Mouse (Mus musculus) lung, embryonic 14.5 days (tissue): ENCODE data around the gene Erbb2. TPM values are rescaled to one million over a fixed set of nuclear protein-coding genes. Genes with fewer than 3 reads are reported as not detected.

ENCODE experiments used
- ATAC-seq: fragments of 200-750 bp; cut with Nextera tagmentation; 2 replicates; pipeline ENCODE4 v1.8.0; 2017; ENCODE audit warnings: mild to moderate bottlenecking, moderate TSS enrichment, moderate library complexity; ENCODE audit not compliant: insufficient read depth
- DNase-seq: peaks from one replicate; pipeline ENCODE4 v3.0.0-alpha.2; 2015
- H3K27ac ChIP-seq: fragments of 300-500 bp; sonication (generic); 2 replicates; pipeline ENCODE4 v1.5.1; 2014; ENCODE audit warnings: low read depth, mild to moderate bottlenecking, moderate library complexity
- H3K27me3 ChIP-seq: fragments of 300-500 bp; sonication (generic); 2 replicates; pipeline ENCODE4 v1.6.1; 2014; ENCODE audit warnings: low read length, control low read depth; ENCODE audit not compliant: insufficient read depth
- H3K36me3 ChIP-seq: fragments of 300-500 bp; sonication (generic); 2 replicates; pipeline ENCODE4 v1.6.1; 2014; ENCODE audit warnings: control low read depth; ENCODE audit not compliant: insufficient read depth
- H3K4me1 ChIP-seq: fragments of 300-500 bp; sonication (generic); 2 replicates; pipeline ENCODE4 v1.6.1; 2014; ENCODE audit warnings: antibody characterized with exemption, control low read depth; ENCODE audit not compliant: insufficient read depth
- H3K4me2 ChIP-seq: fragments of 300-500 bp; sonication (generic); 2 replicates; pipeline ENCODE4 v1.6.1; 2014; ENCODE audit warnings: mild to moderate bottlenecking
- H3K4me3 ChIP-seq: fragments of 300-500 bp; sonication (generic); 2 replicates; pipeline ENCODE4 v1.5.1; 2014; ENCODE audit warnings: low read depth, low read length
- H3K9ac ChIP-seq: fragments of 300-500 bp; sonication (generic); 2 replicates; pipeline ENCODE4 v1.6.1; 2014
- H3K9me3 ChIP-seq: fragments of 300-500 bp; sonication (generic); 2 replicates; pipeline ENCODE4 v1.6.1; 2016; ENCODE audit warnings: low read depth, low read length, control low read depth
- CTCF ChIP-seq: IDR thresholded peaks from 2 replicates; pipeline ENCODE4 v1.5.1; 2016; ENCODE audit warnings: antibody characterized with exemption, low read depth
- WGBS: fragments of 180-500 bp; shearing (Covaris S2); extraction: QIAGEN DNeasy Blood & Tissue Kit; methylation state at CpG from one replicate; pipeline ENCODE4 v1.1.7; 2014; 5-methylcytosine and 5-hydroxymethylcytosine counted together
- polyA plus RNA-seq: library from polyadenylated mRNA; unstranded; fragments of >200 nt; fragmentation: Nextera tagmentation; extraction: Ambion mirVana; gene quantifications from 2 replicates; pipeline ENCODE4 v1.2.1, GENCODE M21; 2014

Gene Erbb2
- polyA plus RNA-seq, 1 experiment from 2014 or later = 46.5 TPM

DNA sequence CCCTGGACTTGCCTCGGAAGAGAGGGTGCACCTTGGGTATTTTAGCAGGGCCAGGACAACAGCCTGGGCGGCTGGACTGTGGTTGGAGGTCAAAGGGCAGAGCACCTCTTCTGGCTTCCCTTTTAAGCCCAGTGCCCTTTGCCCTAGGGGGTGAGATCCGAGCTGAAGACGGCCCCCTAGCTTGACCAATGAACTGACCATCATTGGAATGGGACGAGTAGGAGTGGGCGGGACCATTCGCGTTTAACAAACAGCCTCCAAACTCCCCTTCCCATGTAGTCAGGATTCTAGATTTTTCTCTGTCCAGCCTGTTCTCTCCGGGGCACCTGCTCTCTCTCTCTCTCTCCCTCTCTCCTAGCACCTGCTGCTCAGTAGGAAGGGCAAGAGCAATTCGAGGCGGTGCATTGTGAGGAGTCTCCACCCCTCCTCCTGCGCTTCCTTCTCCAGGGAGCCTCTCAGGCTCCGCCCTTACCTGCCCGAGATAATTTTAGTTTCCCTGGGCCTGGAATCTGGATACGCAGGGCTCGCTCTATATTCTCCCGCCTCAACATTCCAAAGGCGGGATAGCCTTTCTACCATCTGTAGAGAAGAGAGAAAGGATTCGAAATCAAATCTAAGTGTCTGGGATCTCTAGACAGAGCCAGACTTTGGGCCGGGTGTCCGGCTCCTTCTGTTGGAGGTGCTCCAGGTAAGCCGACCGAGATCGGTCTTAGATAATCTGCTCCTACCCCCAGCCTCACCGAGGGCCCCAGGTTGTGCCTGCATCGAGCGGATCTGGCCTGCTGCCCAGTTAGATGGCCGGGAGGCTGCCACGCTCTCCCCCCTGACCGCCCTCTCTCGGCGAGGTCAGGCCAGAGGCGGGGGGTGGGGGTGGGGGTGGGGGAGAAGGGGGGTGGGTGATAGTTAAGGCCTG, 34.5 kb downstream of the Erbb2 start:
- peak overlapping the region; percentile 94 for H3K27ac ChIP-seq
- peak overlapping the region; percentile 58 for H3K9ac ChIP-seq
- DNase-seq = peak; percentile 70
- peak overlapping the region; percentile 56 for H3K4me2 ChIP-seq
- H3K27me3 ChIP-seq = peaks cover 23% of the 10 kb centered on the region
- peaks cover 3% of the 10 kb centered on the region; the same call in 1 of the 2 replicates for H3K36me3 ChIP-seq
- ATAC-seq = peak; percentile 70; the same call in 1 of the 2 replicates
- peaks cover 7% of the 10 kb centered on the region; the same call in 1 of the 2 replicates for H3K4me1 ChIP-seq
- TF ChIP-seq CTCF = no peak
- H3K9me3 ChIP-seq = no peaks in the 10 kb centered on the region
- H3K4me3 ChIP-seq = peak overlapping the region; percentile 45
- 2% methylated on average over 33 of the region's 33 CpGs for WGBS

GRCm38 (mm10) chr11:98447475-98447834, 35.2 kb downstream of the Erbb2 start:
- Histone ChIP-seq H3K4me1 (peaks cover 7% of the 10 kb centered on the region; the same call in 1 of the 2 replicates), H3K4me2 (peak overlapping the region; percentile 56), H3K27me3 (peaks cover 23% of the 10 kb centered on the region), H3K36me3 (peaks cover 9% of the 10 kb centered on the region; the same call in 1 of the 2 replicates), H3K4me3 (peak overlapping the region; percentile 45), H3K27ac (peak overlapping the region; percentile 94), H3K9ac (peak overlapping the region; percentile 58), H3K9me3 (no peaks in the 10 kb centered on the region)
- DNase-seq (no peak), ATAC-seq (no peak)
- no peak for TF ChIP-seq CTCF
- WGBS = 8% methylated on average over 7 of the region's 7 CpGs

GRCm38 (mm10) chr11:98448191-98448790, 36.0 kb downstream of the Erbb2 start:
- WGBS = 33% methylated on average over 13 of the region's 13 CpGs
- peak overlapping the region; percentile 58 for H3K9ac ChIP-seq
- H3K36me3 ChIP-seq = peaks cover 14% of the 10 kb centered on the region
- peak; percentile 51 for DNase-seq
- peak overlapping the region; percentile 56 for H3K4me2 ChIP-seq
- H3K27ac ChIP-seq = peak overlapping the region; percentile 94
- H3K4me3 ChIP-seq = peak overlapping the region; percentile 45
- no peak for ATAC-seq
- no peak for TF ChIP-seq CTCF
- H3K27me3 ChIP-seq = peaks cover 23% of the 10 kb centered on the region
- no peaks in the 10 kb centered on the region for H3K9me3 ChIP-seq
- H3K4me1 ChIP-seq = peaks cover 7% of the 10 kb centered on the region; the same call in 1 of the 2 replicates

DNA sequence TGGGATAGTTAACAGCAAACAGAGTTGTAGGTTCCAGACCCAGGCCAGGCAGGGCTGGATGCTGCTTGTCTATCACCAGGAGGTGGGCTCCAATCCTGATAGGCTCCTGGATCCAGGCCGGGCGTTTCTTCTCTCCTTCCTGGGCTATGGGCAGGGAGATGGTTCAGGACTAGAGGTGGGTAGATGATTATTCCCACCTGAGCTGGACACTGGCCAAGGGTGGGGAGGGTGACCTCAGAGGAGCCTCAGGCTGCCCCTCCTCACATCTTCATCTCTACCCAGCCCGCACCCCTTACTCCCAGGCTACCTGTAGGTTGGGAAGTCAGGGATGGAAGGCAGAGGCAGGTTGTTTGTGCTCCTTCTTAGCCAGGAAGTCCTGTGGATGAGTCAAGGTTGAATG, 37.1 kb downstream of the Erbb2 start:
- TF ChIP-seq CTCF = no peak
- DNase-seq = no peak
- Histone ChIP-seq H3K9me3 (no peaks in the 10 kb centered on the region), H3K27me3 (peaks cover 23% of the 10 kb centered on the region), H3K4me3 (no peak overlapping the region), H3K27ac (no peak overlapping the region), H3K4me2 (peak overlapping the region; percentile 56), H3K36me3 (peaks cover 16% of the 10 kb centered on the region), H3K9ac (no peak overlapping the region), H3K4me1 (peaks cover 7% of the 10 kb centered on the region; the same call in 1 of the 2 replicates)
- WGBS = 65% methylated on average over 3 of the region's 3 CpGs
- no peak for ATAC-seq

- 56% methylated on average over 20 of the region's 20 CpGs for WGBS
- no peak for TF ChIP-seq CTCF
- H3K36me3 ChIP-seq = peaks cover 22% of the 10 kb centered on the region
- peaks cover 7% of the 10 kb centered on the region; the same call in 1 of the 2 replicates for H3K4me1 ChIP-seq
- H3K4me3 ChIP-seq = no peak overlapping the region
- H3K27me3 ChIP-seq = peaks cover 23% of the 10 kb centered on the region
- ATAC-seq = no peak
- peak overlapping the region; percentile 56 for H3K4me2 ChIP-seq
- no peak for DNase-seq
- no peak overlapping the region for H3K27ac ChIP-seq
- no peak overlapping the region for H3K9ac ChIP-seq
- no peaks in the 10 kb centered on the region for H3K9me3 ChIP-seq
Observed at GRCm38 (mm10) chr11:98449921-98450771, 37.9 kb downstream of the Erbb2 start.

- H3K27me3 ChIP-seq = peaks cover 35% of the 10 kb centered on the region
- ATAC-seq (no peak), DNase-seq (no peak)
Observed at GRCm38 (mm10) chr11:98455484-98455883, 43.2 kb downstream of the Erbb2 start.

More at GRCm38 (mm10) chr11:98455484-98455883, 43.2 kb downstream of the Erbb2 start:
- no peak overlapping the region for H3K4me3 ChIP-seq
- no peak overlapping the region for H3K27ac ChIP-seq
- peaks cover 27% of the 10 kb centered on the region for H3K36me3 ChIP-seq
- no peak overlapping the region for H3K4me2 ChIP-seq
- H3K9ac ChIP-seq = no peak overlapping the region
- TF ChIP-seq CTCF = peak; percentile 37; the same call in 1 of the 2 replicates
- 76% methylated on average over 4 of the region's 4 CpGs for whole genome bisulfite sequencing
- H3K9me3 ChIP-seq = no peaks in the 10 kb centered on the region
- no peaks in the 10 kb centered on the region for H3K4me1 ChIP-seq
